Mouse (Mus musculus) NIH3T3 (cell line): ENCODE results near the gene Tcf3.

Experiments
- DNase-seq: peaks from one replicate; pipeline ENCODE4 v3.0.0-alpha.2; 2012; ENCODE audit warnings: low read depth

Gene Tcf3

GRCm38 (mm10) chr10:80385811-80386734 lies 47.4 kb downstream of the Tcf3 start:
- DNase-seq: peak; percentile 71

GRCm38 (mm10) chr10:80385310-80385709 lies 48.1 kb downstream of the Tcf3 start:
- no peak for DNase-seq

- DNase-seq: no peak
Observed at GRCm38 (mm10) chr10:80384709-80385108, 48.7 kb downstream of the Tcf3 start.

- peak; percentile 31 for DNase-seq
Observed at GRCm38 (mm10) chr10:80384115-80384639, 49.3 kb downstream of the Tcf3 start.

GRCm38 (mm10) chr10:80383431-80383830 lies 50.0 kb downstream of the Tcf3 start:
- no peak for DNase-seq

- DNase-seq: no peak
Observed at GRCm38 (mm10) chr10:80382641-80383365, 50.6 kb downstream of the Tcf3 start.

GRCm38 (mm10) chr10:80377716-80378115 lies 55.7 kb downstream of the Tcf3 start:
- no peak for DNase-seq

GRCm38 (mm10) chr10:80376160-80376559 lies 57.3 kb downstream of the Tcf3 start:
- peak; percentile 99 for DNase-seq

GRCm38 (mm10) chr10:80374063-80374462 lies 59.4 kb downstream of the Tcf3 start:
- peak; percentile 70 for DNase-seq

- DNase-seq: no peak
Observed at GRCm38 (mm10) chr10:80372706-80373105, 60.7 kb downstream of the Tcf3 start.

GRCm38 (mm10) chr10:80371983-80372382 lies 61.5 kb downstream of the Tcf3 start:
- DNase-seq: no peak

GRCm38 (mm10) chr10:80371411-80371966 lies 62.0 kb downstream of the Tcf3 start:
- peak; percentile 67 for DNase-seq

- DNase-seq: no peak
Observed at GRCm38 (mm10) chr10:80369995-80370747, 63.3 kb downstream of the Tcf3 start.

GRCm38 (mm10) chr10:80368392-80368791 lies 65.1 kb downstream of the Tcf3 start:
- DNase-seq: peak; percentile 36

- no peak for DNase-seq
Observed at GRCm38 (mm10) chr10:80367954-80368353, 65.5 kb downstream of the Tcf3 start.

GRCm38 (mm10) chr10:80365736-80366135 lies 67.7 kb downstream of the Tcf3 start:
- peak; percentile 75 for DNase-seq

GRCm38 (mm10) chr10:80363734-80364133 lies 69.7 kb downstream of the Tcf3 start:
- DNase-seq: no peak
